Mouse (Mus musculus): ENCODE measurements around the gene Trim13. TPM values are rescaled to one million over a fixed set of nuclear protein-coding genes. Genes with fewer than 3 reads are reported as not detected.

Gene Trim13
- polyA plus RNA-seq, 1 experiment from 2014 or later: 22.6 TPM

DNA sequence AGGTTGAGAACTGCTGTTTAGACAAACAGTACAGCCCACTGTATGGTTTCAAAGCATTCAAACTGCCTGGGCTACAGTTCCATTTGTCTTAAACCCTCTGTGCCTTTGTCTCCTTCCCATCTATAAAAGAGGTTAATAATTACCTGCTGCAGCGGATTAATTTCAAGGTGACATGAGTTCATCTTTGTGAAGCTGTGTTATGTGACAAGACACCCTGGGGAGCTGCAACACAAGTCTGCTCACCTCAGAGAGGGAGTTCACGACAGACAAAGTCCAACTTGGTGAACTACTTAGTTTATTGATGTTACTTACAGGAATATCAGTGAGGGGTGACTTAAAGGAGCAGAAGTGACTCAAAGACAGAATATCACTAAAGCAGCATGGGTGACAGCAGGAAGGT is 25.9 kb upstream of the Trim13 start:
- Histone ChIP-seq H3K4me3 (replicated peaks; ENCODE audit: low read length) (no peak overlapping the region), H3K27me3 (ENCODE audit: control insufficient read depth, insufficient read depth, low read length) (no peaks in the 10 kb centered on the region), H3K36me3 (ENCODE audit: control insufficient read depth, insufficient read depth, low read length) (no peaks in the 10 kb centered on the region), H3K27ac (ENCODE audit: low read length) (no peak overlapping the region), H3K4me1 (ENCODE audit: control insufficient read depth, insufficient read depth, low read length) (no peaks in the 10 kb centered on the region), H3K9ac (ENCODE audit: low read length) (no peak overlapping the region), H3K9me3 (replicated peaks; ENCODE audit: control insufficient read depth, low read length) (no peaks in the 10 kb centered on the region), H3K4me2 (ENCODE audit: low read depth, low read length) (no peak overlapping the region)
- ATAC-seq (ENCODE audit: insufficient read depth, low FRiP score): no peak
- WGBS: 57% methylated on average over 2 of the region's 2 CpGs

DNA sequence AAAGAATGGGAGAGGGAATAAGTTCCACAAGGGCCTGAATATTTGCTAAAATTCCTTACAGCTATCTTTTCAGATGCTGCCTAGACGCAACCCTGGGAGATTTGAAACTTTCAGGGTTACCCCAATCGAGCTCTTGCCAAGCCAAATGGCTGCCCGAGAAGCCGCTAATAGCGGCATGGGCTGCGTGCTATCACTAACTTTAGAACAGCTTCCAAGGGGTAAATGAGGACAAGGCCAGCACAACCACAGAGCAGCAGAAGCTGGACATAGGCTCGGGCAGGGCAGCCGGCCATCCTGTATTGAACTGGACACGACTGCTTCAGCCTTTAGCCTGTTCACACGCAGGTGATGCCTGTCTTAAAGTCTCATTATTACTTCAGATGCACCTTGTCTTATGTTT is 23.0 kb upstream of the Trim13 start:
- Histone ChIP-seq H3K4me1 (ENCODE audit: control insufficient read depth, insufficient read depth, low read length) (no peaks in the 10 kb centered on the region), H3K9me3 (replicated peaks; ENCODE audit: control insufficient read depth, low read length) (no peaks in the 10 kb centered on the region), H3K4me3 (replicated peaks; ENCODE audit: low read length) (no peak overlapping the region), H3K27ac (ENCODE audit: low read length) (no peak overlapping the region), H3K36me3 (ENCODE audit: control insufficient read depth, insufficient read depth, low read length) (no peaks in the 10 kb centered on the region), H3K9ac (ENCODE audit: low read length) (no peak overlapping the region), H3K27me3 (ENCODE audit: control insufficient read depth, insufficient read depth, low read length) (no peaks in the 10 kb centered on the region), H3K4me2 (ENCODE audit: low read depth, low read length) (no peak overlapping the region)
- ATAC-seq (ENCODE audit: insufficient read depth, low FRiP score): no peak
- 92% methylated on average over 10 of the region's 10 CpGs for WGBS

DNA sequence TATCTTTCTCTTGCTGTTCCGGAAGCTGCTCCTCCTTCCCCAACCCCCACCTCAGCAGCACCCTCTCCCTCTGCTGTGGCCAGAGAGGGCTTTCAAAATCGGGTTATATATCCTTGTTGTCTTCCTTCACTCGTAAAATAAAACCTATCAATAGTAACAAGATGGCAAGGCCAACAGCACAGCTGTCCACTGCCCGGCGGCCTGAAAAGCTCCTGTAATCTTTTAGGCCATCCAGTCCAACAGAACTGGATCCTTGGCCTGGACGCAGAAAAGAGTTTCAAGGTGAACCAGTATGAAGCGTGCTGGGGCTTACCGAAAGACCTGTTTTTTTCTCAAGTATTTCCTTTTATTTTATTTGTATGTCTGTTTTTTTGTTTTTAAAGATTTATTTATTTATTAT is 22.1 kb upstream of the Trim13 start:
- Histone ChIP-seq H3K4me2 (ENCODE audit: low read depth, low read length) (no peak overlapping the region), H3K9me3 (replicated peaks; ENCODE audit: control insufficient read depth, low read length) (no peaks in the 10 kb centered on the region), H3K27ac (ENCODE audit: low read length) (no peak overlapping the region), H3K4me3 (replicated peaks; ENCODE audit: low read length) (no peak overlapping the region), H3K27me3 (ENCODE audit: control insufficient read depth, insufficient read depth, low read length) (no peaks in the 10 kb centered on the region), H3K4me1 (ENCODE audit: control insufficient read depth, insufficient read depth, low read length) (no peaks in the 10 kb centered on the region), H3K9ac (ENCODE audit: low read length) (no peak overlapping the region), H3K36me3 (ENCODE audit: control insufficient read depth, insufficient read depth, low read length) (no peaks in the 10 kb centered on the region)
- ATAC-seq (ENCODE audit: insufficient read depth, low FRiP score): no peak
- WGBS: 85% methylated on average over 8 of the region's 8 CpGs

DNA sequence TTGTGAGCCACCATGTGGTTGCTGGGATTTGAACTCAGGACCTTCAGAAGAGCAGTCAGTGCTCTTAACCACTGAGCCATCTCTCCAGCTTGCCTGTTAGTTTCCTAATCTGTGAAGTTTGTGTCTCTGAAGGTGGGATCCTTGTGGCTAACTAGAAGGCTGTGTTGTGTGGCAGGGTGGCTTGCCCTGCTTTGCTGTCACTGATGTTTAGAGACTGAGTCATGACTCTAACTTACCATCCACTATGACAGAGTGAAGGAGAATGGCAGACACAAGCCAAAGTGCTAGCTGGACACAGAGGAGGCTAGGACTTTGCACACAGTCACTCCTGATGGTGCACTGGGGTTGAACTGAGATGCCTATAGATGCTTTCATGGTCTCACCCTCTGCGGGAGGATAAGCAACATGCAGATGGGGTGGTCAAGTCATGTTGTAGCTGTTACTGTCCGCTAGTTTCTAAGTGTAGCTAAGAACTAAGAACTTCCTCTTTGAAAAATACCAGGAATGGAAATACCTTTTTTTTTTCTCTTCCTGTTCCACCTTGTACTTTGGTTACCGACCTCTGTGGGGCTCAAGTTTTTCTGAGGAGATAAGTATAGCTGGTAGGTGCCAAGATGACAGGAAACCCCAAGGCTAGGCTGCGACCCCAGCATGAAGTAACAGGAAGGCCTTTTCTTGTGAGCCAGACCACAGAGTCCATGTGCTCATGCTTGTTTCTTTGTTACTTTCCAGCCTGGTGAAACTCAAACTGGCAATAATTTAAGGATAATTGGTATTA is 8.6 kb upstream of the Trim13 start:
- WGBS: 77% methylated on average over 4 of the region's 4 CpGs
- H3K27ac ChIP-seq (ENCODE audit: low read length): no peak overlapping the region
- H3K4me3 ChIP-seq (replicated peaks; ENCODE audit: low read length): no peak overlapping the region
- H3K4me1 ChIP-seq (ENCODE audit: control insufficient read depth, insufficient read depth, low read length): no peaks in the 10 kb centered on the region
- no peak overlapping the region for H3K4me2 ChIP-seq (ENCODE audit: low read depth, low read length)
- H3K36me3 ChIP-seq (ENCODE audit: control insufficient read depth, insufficient read depth, low read length): no peaks in the 10 kb centered on the region
- no peaks in the 10 kb centered on the region for H3K9me3 ChIP-seq (replicated peaks; ENCODE audit: control insufficient read depth, low read length)
- H3K9ac ChIP-seq (ENCODE audit: low read length): no peak overlapping the region
- no peak for ATAC-seq (ENCODE audit: insufficient read depth, low FRiP score)
- H3K27me3 ChIP-seq (ENCODE audit: control insufficient read depth, insufficient read depth, low read length): no peaks in the 10 kb centered on the region

DNA sequence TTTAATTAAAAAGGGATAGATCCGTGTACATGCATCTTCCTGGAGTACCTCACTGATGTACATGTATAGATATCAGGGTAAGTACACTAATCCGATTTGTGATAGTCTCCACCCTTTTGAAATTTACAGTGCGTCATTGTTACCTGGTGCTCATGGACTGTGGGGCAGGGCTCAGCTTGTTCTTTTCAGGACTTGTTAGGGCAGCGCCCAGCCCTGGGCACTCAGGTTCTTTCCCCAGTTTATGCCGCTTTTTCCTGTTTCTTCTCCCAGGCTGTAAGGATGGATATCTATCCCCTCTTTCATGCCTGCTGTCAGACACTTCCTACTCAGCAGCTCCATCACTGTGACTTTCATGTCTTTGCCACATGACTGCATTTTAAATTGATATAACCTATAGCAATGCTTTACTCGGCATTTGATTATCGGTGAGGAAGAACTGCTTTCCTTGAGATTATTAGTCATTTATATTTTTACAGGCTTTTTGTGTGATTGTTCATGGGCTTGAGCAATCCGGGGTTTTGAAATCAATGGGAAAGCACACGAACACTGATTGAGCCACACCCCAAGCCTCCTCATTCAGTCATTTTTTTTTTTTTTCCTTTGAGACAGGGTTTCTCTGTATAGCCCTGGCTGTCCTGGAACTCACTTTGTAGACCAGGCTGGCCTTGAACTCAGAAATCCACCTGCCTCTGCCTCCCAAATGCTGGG is 1.2 kb upstream of the Trim13 start:
- WGBS: 71% methylated on average over 9 of the region's 9 CpGs
- H3K4me2 ChIP-seq (ENCODE audit: low read depth, low read length): no peak overlapping the region

DNA sequence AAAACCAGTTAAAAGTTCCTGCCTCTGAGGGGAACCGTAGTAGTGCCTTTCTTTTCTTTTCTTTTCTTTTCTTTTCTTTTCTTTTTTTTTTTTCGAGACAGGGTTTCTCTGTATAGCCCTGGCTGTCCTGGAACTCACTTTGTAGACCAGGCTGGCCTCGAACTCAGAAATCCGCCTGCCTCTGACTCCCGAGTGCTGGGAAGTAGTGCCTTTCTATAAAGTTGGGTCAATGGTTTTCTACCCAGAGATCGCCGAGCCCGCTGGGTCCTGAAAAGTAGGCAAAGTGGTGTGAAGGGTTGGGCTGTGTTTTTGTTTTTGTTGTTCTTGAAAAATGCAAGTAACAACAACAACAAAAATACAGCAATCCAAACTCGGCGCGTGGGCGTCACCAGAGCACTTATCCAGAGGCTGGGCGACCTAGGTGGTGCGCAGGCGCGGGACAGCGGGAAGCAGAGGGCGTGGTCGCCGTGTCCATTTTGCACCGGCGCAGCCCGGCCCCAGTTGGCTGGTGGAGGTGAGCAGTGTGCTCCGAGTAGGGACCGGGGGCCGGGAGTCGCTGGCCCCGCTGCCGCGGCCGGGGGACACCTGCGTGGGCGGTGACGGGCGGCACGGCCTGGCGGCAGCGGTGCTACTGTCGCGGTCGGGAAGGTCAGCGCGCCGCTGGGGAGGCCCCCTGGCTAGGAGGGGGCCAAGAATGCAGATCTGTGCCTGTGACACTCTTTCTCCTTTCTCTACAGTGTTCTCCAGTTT is 1.2 kb downstream of the Trim13 start:
- H3K9me3 ChIP-seq (replicated peaks; ENCODE audit: control insufficient read depth, low read length): no peaks in the 10 kb centered on the region
- no peaks in the 10 kb centered on the region for H3K27me3 ChIP-seq (ENCODE audit: control insufficient read depth, insufficient read depth, low read length)
- peak overlapping the region; percentile 51 for H3K4me2 ChIP-seq (ENCODE audit: low read depth, low read length)
- no peaks in the 10 kb centered on the region for H3K36me3 ChIP-seq (ENCODE audit: control insufficient read depth, insufficient read depth, low read length)
- peak overlapping the region; percentile 93 for H3K9ac ChIP-seq (ENCODE audit: low read length)
- peaks cover 10% of the 10 kb centered on the region for H3K4me1 ChIP-seq (ENCODE audit: control insufficient read depth, insufficient read depth, low read length)
- ATAC-seq (ENCODE audit: insufficient read depth, low FRiP score): peak; percentile 91
- 3% methylated on average over 44 of the region's 44 CpGs for WGBS
- peak overlapping the region; percentile 86 for H3K4me3 ChIP-seq (replicated peaks; ENCODE audit: low read length)
- H3K27ac ChIP-seq (ENCODE audit: low read length): peak overlapping the region; percentile 80

More for the DNA sequence above, 1.2 kb upstream of the Trim13 start:
- ATAC-seq (ENCODE audit: insufficient read depth, low FRiP score): peak; percentile 41; the same call in 1 of the 2 replicates
- no peaks in the 10 kb centered on the region for H3K36me3 ChIP-seq (ENCODE audit: control insufficient read depth, insufficient read depth, low read length)
- H3K27ac ChIP-seq (ENCODE audit: low read length): peak overlapping the region; percentile 86
- no peak overlapping the region for H3K4me3 ChIP-seq (replicated peaks; ENCODE audit: low read length)
- no peaks in the 10 kb centered on the region for H3K27me3 ChIP-seq (ENCODE audit: control insufficient read depth, insufficient read depth, low read length)
- H3K4me1 ChIP-seq (ENCODE audit: control insufficient read depth, insufficient read depth, low read length): peaks cover 8% of the 10 kb centered on the region
- H3K9me3 ChIP-seq (replicated peaks; ENCODE audit: control insufficient read depth, low read length): no peaks in the 10 kb centered on the region
- no peak overlapping the region for H3K9ac ChIP-seq (ENCODE audit: low read length)

DNA sequence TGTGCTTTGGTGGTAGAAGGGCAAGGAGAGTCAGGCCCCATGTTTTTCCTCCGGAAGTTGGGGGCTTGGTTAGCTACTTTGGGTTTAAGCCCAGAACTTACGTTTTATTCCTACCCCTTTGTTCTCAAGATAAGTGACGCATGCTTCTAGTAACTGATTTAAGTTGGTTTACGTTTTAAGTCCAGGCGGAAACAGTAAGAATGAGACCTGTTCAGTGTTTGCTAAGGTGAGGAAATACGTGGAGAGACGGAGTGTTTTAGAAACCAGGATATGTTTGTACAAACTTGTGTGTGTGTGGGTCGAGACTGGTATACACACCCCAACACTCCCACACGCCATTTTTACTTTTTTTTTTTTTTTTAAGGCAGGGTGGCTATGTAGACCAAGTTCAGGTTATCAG is 3.3 kb downstream of the Trim13 start:
- no peak for ATAC-seq (ENCODE audit: insufficient read depth, low FRiP score)
- Histone ChIP-seq H3K4me1 (ENCODE audit: control insufficient read depth, insufficient read depth, low read length) (peaks cover 10% of the 10 kb centered on the region), H3K27me3 (ENCODE audit: control insufficient read depth, insufficient read depth, low read length) (no peaks in the 10 kb centered on the region), H3K4me2 (ENCODE audit: low read depth, low read length) (peak overlapping the region; percentile 51; the same call in 1 of the 2 replicates), H3K9me3 (replicated peaks; ENCODE audit: control insufficient read depth, low read length) (no peaks in the 10 kb centered on the region), H3K27ac (ENCODE audit: low read length) (peak overlapping the region; percentile 28), H3K36me3 (ENCODE audit: control insufficient read depth, insufficient read depth, low read length) (peaks cover 5% of the 10 kb centered on the region; the same call in 1 of the 2 replicates), H3K4me3 (replicated peaks; ENCODE audit: low read length) (peak overlapping the region; percentile 19), H3K9ac (ENCODE audit: low read length) (peak overlapping the region; percentile 39; the same call in 1 of the 2 replicates)
- 52% methylated on average over 9 of the region's 9 CpGs for WGBS

DNA sequence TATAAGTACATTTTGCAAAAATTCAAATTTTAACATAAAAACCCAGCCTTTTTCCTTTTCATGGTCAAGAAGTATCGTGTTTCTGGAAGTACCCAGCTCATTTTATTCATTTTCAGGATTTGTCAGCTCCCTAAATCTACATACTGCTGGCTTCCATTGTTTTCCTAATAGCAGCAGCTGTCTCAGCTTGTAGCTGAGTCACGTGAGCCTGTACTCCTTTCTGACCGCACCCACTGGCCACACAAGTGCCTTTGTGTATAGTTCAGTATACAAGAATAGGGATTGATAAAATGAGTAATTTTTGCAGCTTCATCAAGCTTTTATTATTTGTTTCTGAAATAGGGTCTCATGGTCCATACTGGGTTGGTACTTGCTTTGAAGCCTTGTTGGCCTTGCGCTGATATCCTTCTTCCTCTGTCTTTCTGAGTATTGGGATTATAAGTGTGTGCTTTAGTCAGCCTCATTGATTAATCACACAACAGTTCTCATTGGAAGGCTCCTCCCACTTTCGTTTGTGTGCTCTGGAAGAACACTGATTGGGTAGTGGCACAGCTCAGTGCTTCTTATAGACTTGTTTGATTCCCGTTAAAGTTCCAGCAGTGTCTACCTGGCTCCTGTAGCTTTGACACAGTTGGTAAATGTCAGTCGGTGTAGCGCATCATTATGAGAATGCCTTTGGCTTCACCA is 5.2 kb downstream of the Trim13 start:
- Histone ChIP-seq H3K9ac (ENCODE audit: low read length) (no peak overlapping the region), H3K27ac (ENCODE audit: low read length) (peak overlapping the region; percentile 40), H3K36me3 (ENCODE audit: control insufficient read depth, insufficient read depth, low read length) (peaks cover 6% of the 10 kb centered on the region; the same call in 1 of the 2 replicates), H3K4me3 (replicated peaks; ENCODE audit: low read length) (no peak overlapping the region), H3K9me3 (replicated peaks; ENCODE audit: control insufficient read depth, low read length) (no peaks in the 10 kb centered on the region), H3K4me1 (ENCODE audit: control insufficient read depth, insufficient read depth, low read length) (peaks cover 10% of the 10 kb centered on the region), H3K27me3 (ENCODE audit: control insufficient read depth, insufficient read depth, low read length) (no peaks in the 10 kb centered on the region), H3K4me2 (ENCODE audit: low read depth, low read length) (no peak overlapping the region)
- ATAC-seq (ENCODE audit: insufficient read depth, low FRiP score): peak; percentile 34; the same call in 1 of the 2 replicates
- WGBS: 71% methylated on average over 8 of the region's 8 CpGs
